Mouse (Mus musculus): Measurements from ENCODE around the gene Kri1.

GRCm38 (mm10) chr9:21336491-21336890 lies 48.7 kb upstream of the Kri1 start:
- TF ChIP-seq POLR2A (IDR thresholded peaks at IDR 0.05; ENCODE audit: low read depth, low read length) (no peak), CTCF (IDR thresholded peaks at IDR 0.05; ENCODE audit: extremely low read depth, insufficient read length, insufficient replicate concordance, low read depth, low read length) (no peak)

Data from small intestine, adult 2 months (tissue).